Mouse (Mus musculus) T-helper 17 cell (primary cell): ENCODE results near the gene Clk1.
"Not testable (repeated sequence)": the region's sequence is repeated elsewhere in the genome, so short reads cannot be mapped to it uniquely, and the experiment has no call there.

Experiments
- in situ Hi-C, 2 experiments: fragments of 300-600 bp; cut with MboI, MseI; formaldehyde crosslinking; loops; 1 replicate in 1 of 2; 2 replicates in 1 of 2; pipeline ENCODE4 v1.15.1; 2025; ENCODE audit warnings: high pct_unique_total_duplicates in 2 of 2

The Clk1 gene

GRCm38 (mm10) chr1:58409553-58410197, 14.2 kb downstream of the Clk1 start:
- in situ Hi-C loops, result loop anchor here in 1 of 2 experiments (10.0 kb wide), 1 partner anchor 1295 kb away; no protein-coding TSS in a partner anchor

- in situ Hi-C loops, result no loop called here
These were observed 15.7 kb downstream of the Clk1 start for GRCm38 (mm10) chr1:58408141-58408540.

- in situ Hi-C loops, result no loop called here
These were observed 16.5 kb downstream of the Clk1 start for GRCm38 (mm10) chr1:58407321-58407720.

- in situ Hi-C loops, result no loop called here
These were observed 20.1 kb downstream of the Clk1 start for GRCm38 (mm10) chr1:58403745-58404144.

GRCm38 (mm10) chr1:58401396-58401795, 22.5 kb downstream of the Clk1 start:
- in situ Hi-C loops, result no loop called here

- in situ Hi-C loops, result loop anchor here in 1 of 2 experiments (25.0 kb wide), 1 partner anchor 985 kb away; the partner anchor contains the start of genes Maip1 and Tyw5
These were observed 26.1 kb downstream of the Clk1 start for GRCm38 (mm10) chr1:58397731-58398130.

- in situ Hi-C loops, result loop anchor here in 1 of 2 experiments (25.0 kb wide), 1 partner anchor 984 kb away; the partner anchor contains the start of genes Maip1 and Tyw5
These were observed 27.7 kb downstream of the Clk1 start for GRCm38 (mm10) chr1:58396179-58396578.

GRCm38 (mm10) chr1:58395341-58395740, 28.5 kb downstream of the Clk1 start:
- in situ Hi-C loops, result loop anchor here in 1 of 2 experiments (25.0 kb wide), 1 partner anchor 983 kb away; the partner anchor contains the start of genes Maip1 and Tyw5

- in situ Hi-C loops, result loop anchor here in 1 of 2 experiments (25.0 kb wide), 1 partner anchor 981 kb away; the partner anchor contains the start of genes Maip1 and Tyw5
These were observed 30.3 kb downstream of the Clk1 start for GRCm38 (mm10) chr1:58393284-58394195.

- in situ Hi-C loops, result loop anchor here in 1 of 2 experiments (25.0 kb wide), 1 partner anchor 980 kb away; the partner anchor contains the start of genes Maip1 and Tyw5
These were observed 31.1 kb downstream of the Clk1 start, which contains the start of gene Bzw1 for GRCm38 (mm10) chr1:58392652-58393283. Gene Bzw1, plus strand, starts transcription at chr1:58392898.

GRCm38 (mm10) chr1:58392268-58392651, 31.6 kb downstream of the Clk1 start:
- in situ Hi-C loops, result loop anchor here in 1 of 2 experiments (25.0 kb wide), 1 partner anchor 980 kb away; the partner anchor contains the start of genes Maip1 and Tyw5

- in situ Hi-C loops, result loop anchor here in 1 of 2 experiments (25.0 kb wide), 1 partner anchor 979 kb away; the partner anchor contains the start of genes Maip1 and Tyw5
These were observed 32.2 kb downstream of the Clk1 start for GRCm38 (mm10) chr1:58391421-58392267.

GRCm38 (mm10) chr1:58382586-58383281, 41.1 kb downstream of the Clk1 start:
- in situ Hi-C loops, result loop anchor here (10.0 to 25.0 kb wide), 3 partner anchors 228 to 970 kb away; partner anchors contain the start of genes Maip1 (in 1 of the 2) and Tyw5 (in 1 of the 2)

- in situ Hi-C loops, result loop anchor here in 1 of 2 experiments (25.0 kb wide), 1 partner anchor 963 kb away; the partner anchor contains the start of genes Maip1 and Tyw5
These were observed 48.2 kb downstream of the Clk1 start for GRCm38 (mm10) chr1:58375574-58376147.

- in situ Hi-C loops, result not testable (repeated sequence)
These were observed 49.6 kb downstream of the Clk1 start for GRCm38 (mm10) chr1:58374266-58374665.

- in situ Hi-C loops, result no loop called here
These were observed 54.1 kb downstream of the Clk1 start for GRCm38 (mm10) chr1:58369716-58370115.

GRCm38 (mm10) chr1:58366737-58367471, 57.0 kb downstream of the Clk1 start:
- in situ Hi-C loops, result no loop called here

GRCm38 (mm10) chr1:58365829-58366228, 58.0 kb downstream of the Clk1 start:
- in situ Hi-C loops, result no loop called here
